10 mouse cellular contexts compared by ENCODE assay signal in genomic region chr16:93626745-93627144, GRCm38 (mm10). TPM values are rescaled to one million over a fixed set of nuclear protein-coding genes. Genes with fewer than 3 reads are reported as not detected.
DNase-seq lines count a peak whose midpoint lies in the region; ATAC-seq and TF ChIP-seq lines count a peak whose summit lies in the region.
"Had no signal": no experiment of that assay in that cellular context is flagged by ENCODE, and none has a peak within 500 bp of the region (broad histone marks: within the 10 kb centered on the region; RNA-seq: fewer than 3 reads in every experiment).

No protein-coding gene starts in this region.

- H3K4me1 ChIP-seq in heart, adult 2 months (ENCODE audit: control insufficient read depth, insufficient read depth, low read length), result no peaks in the 10 kb centered on the region
- H3K4me1 ChIP-seq in heart, embryonic 12.5 days (replicated peaks), result no peaks in the 10 kb centered on the region
- H3K4me1 ChIP-seq: liver, embryonic 15.5 days had no signal

- intact Hi-C loops in heart, adult 2 months (cut with DNase I), result no loop called here

- ATAC-seq in heart, embryonic 12.5 days (ENCODE audit: insufficient number of reproducible peaks, low FRiP score), result no peak
- ATAC-seq in megakaryocyte-erythroid progenitor cell, adult 5-6 weeks (replicated peaks; ENCODE audit: low FRiP score, low TSS enrichment, poor library complexity, severe bottlenecking), result 0 out of 2 replicates have a peak, but pooled peaks have one; percentile 58

- no peak overlapping the region for H3K4me3 ChIP-seq in heart, adult 2 months
- H3K4me3 ChIP-seq in heart, embryonic 12.5 days, result no peak overlapping the region
- H3K4me3 ChIP-seq: liver, embryonic 15.5 days had no signal

- H3K9me3 ChIP-seq in heart, embryonic 12.5 days (replicated peaks), result no peaks in the 10 kb centered on the region
- H3K9me3 ChIP-seq: liver, embryonic 15.5 days had no signal

- H3K27ac ChIP-seq in heart, adult 2 months, result no peak overlapping the region
- H3K27ac ChIP-seq in heart, embryonic 12.5 days (ENCODE audit: poor library complexity, severe bottlenecking), result no peak overlapping the region
- H3K27ac ChIP-seq: liver, embryonic 15.5 days had no signal

- TF ChIP-seq EP300 in heart, adult 2 months (IDR thresholded peaks at IDR 0.05; ENCODE audit: insufficient read depth, low read depth, low read length), result no peak

- WGBS in heart, adult 2 months, result 3% methylated on average over 1 of the region's 1 CpGs
- WGBS in heart, embryonic 12.5 days, result 4% methylated on average over 1 of the region's 1 CpGs

- no peak overlapping the region for H3K4me2 ChIP-seq in heart, embryonic 12.5 days
- H3K4me2 ChIP-seq: liver, embryonic 15.5 days had no signal

- no peaks in the 10 kb centered on the region for H3K36me3 ChIP-seq in heart, adult 2 months (ENCODE audit: control insufficient read depth, insufficient read depth, low read length)
- H3K36me3 ChIP-seq in heart, embryonic 12.5 days, result no peaks in the 10 kb centered on the region
- H3K36me3 ChIP-seq: liver, embryonic 15.5 days had no signal

- TF ChIP-seq CTCF in heart, adult 2 months (IDR thresholded peaks at IDR 0.05), result peak; percentile 64

- no peak overlapping the region for H3K9ac ChIP-seq in heart, adult 2 months (ENCODE audit: low read depth, low read length)
- no peak overlapping the region for H3K9ac ChIP-seq in heart, embryonic 12.5 days
- H3K9ac ChIP-seq: liver, embryonic 15.5 days had no signal

- DNase-seq in heart, adult 2 months, result no peak
- peak; percentile 35 for DNase-seq in right cerebral cortex, adult 18-20 months
- DNase-seq in right cerebral cortex, postnatal 25 days, result no peak
- peak; percentile 47 for DNase-seq in brain, adult 2 months (ENCODE audit: low read depth, low spot score)
- no peak for DNase-seq in spleen, postnatal 14 days (ENCODE audit: low spot score in 2 of 2)
- DNase-seq in urinary bladder, postnatal 4 days (ENCODE audit: low spot score in 2 of 2), result no peak

- no peaks in the 10 kb centered on the region for H3K27me3 ChIP-seq in heart, adult 2 months (ENCODE audit: control insufficient read depth, insufficient read depth, low read length)
- peaks cover 9% of the 10 kb centered on the region for H3K27me3 ChIP-seq in heart, embryonic 12.5 days (replicated peaks)

- no peak for TF ChIP-seq POLR2A in heart, adult 2 months (IDR thresholded peaks at IDR 0.05; ENCODE audit: insufficient read depth, low read depth, low read length)

- no peaks in the 10 kb centered on the region for H3K79me2 ChIP-seq in heart, adult 2 months (replicated peaks; ENCODE audit: control insufficient read depth, insufficient read depth, low read length)

RNA-seq across cellular contexts. Expression of gene Gm5678, which starts 1.2 kb away (rescaled TPM):
- total RNA-seq in heart, adult 2 months (2021), result 1 to 10 TPM; 1.6 to 2.5 TPM
- not detected in 2 replicates for polyA plus RNA-seq in heart, adult 2 months (2012; rRNA removed)
- not detected in 2 replicates for polyA plus RNA-seq in heart, embryonic 12.5 days (2016; fragmentation: Nextera tagmentation; extraction: Ambion mirVana)
- not detected in 2 replicates for total RNA-seq in megakaryocyte-erythroid progenitor cell, adult 5-6 weeks (2014; fragmentation: Nextera tagmentation)
- not detected in 2 replicates for total RNA-seq in megakaryocyte-erythroid progenitor cell, adult 5-6 weeks (2017)
- polyA plus RNA-seq: heart, embryonic 14.5 days; liver, embryonic 15.5 days had no signal

RNA-seq across cellular contexts. Expression of gene Cbr1, which starts 21.1 kb away (rescaled TPM):
- total RNA-seq in heart, adult 2 months (2021), result 10 to 100 TPM; 28.3 to 32.0 TPM
- 45.5 and 46.8 TPM in 2 replicates for polyA plus RNA-seq in heart, adult 2 months (2012; rRNA removed)
- 57.0 and 58.0 TPM in 2 replicates for polyA plus RNA-seq in heart, embryonic 12.5 days (2016; fragmentation: Nextera tagmentation; extraction: Ambion mirVana)
- total RNA-seq in megakaryocyte-erythroid progenitor cell, adult 5-6 weeks (2014; fragmentation: Nextera tagmentation), result 34.1 and 55.4 TPM in 2 replicates
- 45.6 and 49.8 TPM in 2 replicates for total RNA-seq in megakaryocyte-erythroid progenitor cell, adult 5-6 weeks (2017)

RNA-seq across cellular contexts. Expression of gene Setd4, which starts 22.9 kb away (rescaled TPM):
- under 1 TPM; 0.70 to 0.96 TPM for total RNA-seq in heart, adult 2 months (2021)
- 3.7 and 4.6 TPM in 2 replicates for polyA plus RNA-seq in heart, adult 2 months (2012; rRNA removed)
- 6.4 and 7.5 TPM in 2 replicates for polyA plus RNA-seq in heart, embryonic 12.5 days (2016; fragmentation: Nextera tagmentation; extraction: Ambion mirVana)
- 29.7 and 31.6 TPM in 2 replicates for total RNA-seq in megakaryocyte-erythroid progenitor cell, adult 5-6 weeks (2014; fragmentation: Nextera tagmentation)
- total RNA-seq in megakaryocyte-erythroid progenitor cell, adult 5-6 weeks (2017), result 12.9 and 13.7 TPM in 2 replicates

RNA-seq across cellular contexts. Expression of gene Cbr3, which starts 56.3 kb away (rescaled TPM):
- 1 to 10 TPM; 1.9 to 2.3 TPM for total RNA-seq in heart, adult 2 months (2021)
- polyA plus RNA-seq in heart, adult 2 months (2012; rRNA removed), result 2.8 and 4.1 TPM in 2 replicates
- polyA plus RNA-seq in heart, embryonic 12.5 days (2016; fragmentation: Nextera tagmentation; extraction: Ambion mirVana), result 0.69 TPM in 1 of 2 replicates, not detected in the other
- 1.5 TPM in 1 of 2 replicates, not detected in the other for total RNA-seq in megakaryocyte-erythroid progenitor cell, adult 5-6 weeks (2014; fragmentation: Nextera tagmentation)
- total RNA-seq in megakaryocyte-erythroid progenitor cell, adult 5-6 weeks (2017), result not detected in 2 replicates

Comparison
In these comparisons a context has a peak if more than half of its experiments do, and no peak if none do; other contexts are left out.
1. DNase-seq: peak in right cerebral cortex, adult 18-20 months (single experiment) and brain, adult 2 months (single experiment); none in heart, adult 2 months (0 of 2), right cerebral cortex, postnatal 25 days (single experiment), spleen, postnatal 14 days (0 of 2) and urinary bladder, postnatal 4 days (0 of 2).
2. RNA of gene Setd4, which starts 22.9 kb away (total RNA-seq): 12.9 to 31.6 TPM in megakaryocyte-erythroid progenitor cell, adult 5-6 weeks; 0.70 to 0.96 TPM in heart, adult 2 months; every median in the first group is over 4 times any median in the second.